Comparison of ENCODE assay signal across 7 mouse cellular contexts in genomic region chr1:177444483-177444810, GRCm38 (mm10). TPM values are rescaled to one million over a fixed set of nuclear protein-coding genes. Genes with fewer than 3 reads are reported as not detected.
DNase-seq lines count a peak whose midpoint lies in the region; ATAC-seq and TF ChIP-seq lines count a peak whose summit lies in the region.

No protein-coding gene starts in this region.

- H3K36me3 ChIP-seq in lung, embryonic 15.5 days, result peaks cover 18% of the 10 kb centered on the region
- peaks cover 8% of the 10 kb centered on the region for H3K36me3 ChIP-seq in hindbrain, postnatal 0 days (ENCODE audit: insufficient read depth, low read length)
- H3K36me3 ChIP-seq in midbrain, embryonic 14.5 days (ENCODE audit: control insufficient read depth, insufficient read depth, low read length), result peaks cover 18% of the 10 kb centered on the region

- H3K9me3 ChIP-seq in lung, embryonic 15.5 days, result no peaks in the 10 kb centered on the region
- H3K9me3 ChIP-seq in hindbrain, postnatal 0 days (ENCODE audit: low read length), result no peaks in the 10 kb centered on the region
- no peaks in the 10 kb centered on the region for H3K9me3 ChIP-seq in midbrain, embryonic 14.5 days (ENCODE audit: control insufficient read depth, low read length)

- peak overlapping the region; percentile 90; the same call in 1 of the 2 replicates for H3K4me3 ChIP-seq in lung, embryonic 15.5 days
- peak overlapping the region; percentile 85 for H3K4me3 ChIP-seq in hindbrain, postnatal 0 days (ENCODE audit: low read length)
- peak overlapping the region; percentile 62 for H3K4me3 ChIP-seq in midbrain, embryonic 14.5 days (replicated peaks; ENCODE audit: low read depth, low read length)

- H3K4me2 ChIP-seq in lung, embryonic 15.5 days, result peak overlapping the region; percentile 84
- H3K4me2 ChIP-seq in hindbrain, postnatal 0 days (ENCODE audit: low read depth, low read length), result peak overlapping the region; percentile 76
- H3K4me2 ChIP-seq in midbrain, embryonic 14.5 days (ENCODE audit: low read length), result peak overlapping the region; percentile 89

- ATAC-seq in lung, embryonic 15.5 days (ENCODE audit: borderline replicate concordance, extremely low read depth, low FRiP score, low TSS enrichment), result no peak
- ATAC-seq in hindbrain, postnatal 0 days, result no peak
- no peak for ATAC-seq in midbrain, embryonic 14.5 days (ENCODE audit: low FRiP score, low TSS enrichment)
- ATAC-seq in monocyte, adult 5-6 weeks (replicated peaks; ENCODE audit: insufficient number of reproducible peaks, low FRiP score, low TSS enrichment, poor library complexity, severe bottlenecking), result no peak

- 35% methylated on average over 3 of the region's 3 CpGs for WGBS in lung, embryonic 15.5 days
- 10% methylated on average over 3 of the region's 3 CpGs for WGBS in hindbrain, postnatal 0 days
- under 1% methylated on average over 3 of the region's 3 CpGs for WGBS in midbrain, embryonic 14.5 days

- H3K27ac ChIP-seq in lung, embryonic 15.5 days, result no peak overlapping the region
- peak overlapping the region; percentile 95 for H3K27ac ChIP-seq in hindbrain, postnatal 0 days
- peak overlapping the region; percentile 72 for H3K27ac ChIP-seq in midbrain, embryonic 14.5 days (replicated peaks; ENCODE audit: low read depth, low read length)

- no peak for TF ChIP-seq CTCF in hindbrain, postnatal 0 days (IDR thresholded peaks at IDR 0.05; ENCODE audit: low read depth)

- H3K27me3 ChIP-seq in lung, embryonic 15.5 days, result no peaks in the 10 kb centered on the region
- H3K27me3 ChIP-seq in hindbrain, postnatal 0 days (ENCODE audit: insufficient read depth, low read length), result no peaks in the 10 kb centered on the region
- H3K27me3 ChIP-seq in midbrain, embryonic 14.5 days (ENCODE audit: control insufficient read depth, insufficient read depth, low read length), result no peaks in the 10 kb centered on the region

- peaks cover 38% of the 10 kb centered on the region for H3K4me1 ChIP-seq in lung, embryonic 15.5 days
- H3K4me1 ChIP-seq in hindbrain, postnatal 0 days (ENCODE audit: insufficient read depth, low read length), result 0 out of 2 replicates have a peak, but pooled peaks cover 4% of the 10 kb centered on the region
- peaks cover 35% of the 10 kb centered on the region for H3K4me1 ChIP-seq in midbrain, embryonic 14.5 days (ENCODE audit: control insufficient read depth, insufficient read depth, low read length)

- no peak overlapping the region for H3K9ac ChIP-seq in lung, embryonic 15.5 days
- peak overlapping the region; percentile 81 for H3K9ac ChIP-seq in hindbrain, postnatal 0 days (replicated peaks; ENCODE audit: low read length)
- H3K9ac ChIP-seq in midbrain, embryonic 14.5 days (replicated peaks; ENCODE audit: low read length), result peak overlapping the region; percentile 47

- no peak for DNase-seq in lung, adult 18-20 months
- DNase-seq in embryo, embryonic 11 days, result peak; percentile 68
- DNase-seq in hindbrain, postnatal 0 days (ENCODE audit: low spot score), result peak; percentile 85
- peak; percentile 73 for DNase-seq in midbrain, embryonic 14.5 days
- no peak for DNase-seq in kidney, adult 9 months

RNA-seq across cellular contexts. Expression of gene Zbtb18, which starts 2.3 kb away (rescaled TPM):
- polyA plus RNA-seq in lung, embryonic 15.5 days (2015; fragmentation: Nextera tagmentation; extraction: Ambion mirVana), result 1.8 and 2.5 TPM in 2 replicates
- total RNA-seq in hindbrain, postnatal 0 days (2014; rRNA removed), result 112 and 114 TPM in 2 replicates
- polyA plus RNA-seq in hindbrain, postnatal 0 days (2015; fragmentation: Nextera tagmentation; extraction: Ambion mirVana), result 45.6 and 47.3 TPM in 2 replicates
- 11.9 and 13.4 TPM in 2 replicates for polyA plus RNA-seq in midbrain, embryonic 14.5 days (2014; fragmentation: Nextera tagmentation; extraction: Ambion mirVana)
- total RNA-seq in monocyte, adult 5-6 weeks (2017), result 21.8 to 50.1 TPM (median 31.3 TPM) in 3 replicates

Comparison
In these comparisons a context has a peak if more than half of its experiments do, and no peak if none do; other contexts are left out.
1. DNase-seq: peak in embryo, embryonic 11 days (single experiment), hindbrain, postnatal 0 days (single experiment) and midbrain, embryonic 14.5 days (single experiment); none in lung, adult 18-20 months (0 of 2) and kidney, adult 9 months (single experiment).
2. Peak in every context shown above with its lines, with median percentiles within 50 percentile points of each other: H3K4me2 ChIP-seq and H3K4me3 ChIP-seq.